Mouse (Mus musculus) spleen, adult 2 months (tissue): Measurements from ENCODE around the gene B3galnt1.

Source experiments
- CTCF ChIP-seq: fragments of 200-500 bp; IDR thresholded peaks from 2 replicates; pipeline ENCODE4 v1.5.1; 2011; ENCODE audit warnings: mild to moderate bottlenecking, inconsistent platforms; ENCODE audit not compliant: insufficient read depth, insufficient read length, insufficient replicate concordance; ENCODE audit errors: extremely low read depth
- POLR2A ChIP-seq: fragments of 200-500 bp; IDR thresholded peaks from 2 replicates; pipeline ENCODE4 v1.6.1; 2011; ENCODE audit warnings: low read depth, low read length, inconsistent platforms

DNA sequence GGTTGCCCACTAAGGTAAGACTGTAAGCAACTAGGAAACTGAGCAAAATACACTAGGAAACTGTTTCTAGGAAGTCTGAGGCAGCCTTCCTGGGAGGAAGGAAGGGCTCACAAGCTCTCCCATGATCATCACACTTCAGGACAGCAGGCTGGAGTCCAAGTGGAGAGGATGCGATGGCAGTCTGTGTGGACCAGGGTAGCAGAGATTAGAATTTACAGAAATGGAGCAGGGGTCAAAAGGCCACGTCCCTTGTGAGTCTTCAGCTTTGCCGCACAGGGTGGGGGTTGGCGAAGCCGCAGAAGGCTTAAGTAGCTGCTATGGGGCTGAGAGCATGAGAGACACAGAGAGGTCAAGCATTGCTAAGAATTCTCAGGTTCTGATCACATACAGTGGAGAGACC, 37.1 kb downstream of the B3galnt1 start:
- TF ChIP-seq CTCF = no peak
- TF ChIP-seq POLR2A = no peak
